Mouse (Mus musculus): ENCODE measurements around the gene Syne1.

GRCm38 (mm10) chr10:5522904-5523303, 28.4 kb downstream of the Syne1 start:
- TF ChIP-seq TCF12 (IDR thresholded peaks at IDR 0.05; ENCODE audit: low read depth, low read length) (no peak), CTCF (IDR thresholded peaks at IDR 0.05 in 2 of 3, conservative IDR thresholded peaks at IDR 0.05 in 1 of 3; ENCODE audit: control insufficient read depth in 1 of 3, insufficient read depth in 1 of 3, low read depth in 2 of 3, low read length in 3 of 3, poor library complexity in 1 of 3, severe bottlenecking in 1 of 3) (no peak), KAT2A (conservative IDR thresholded peaks at IDR 0.05; ENCODE audit: low read depth, low read length) (no peak), ZMIZ1 (IDR thresholded peaks at IDR 0.05; ENCODE audit: low read depth, low read length) (no peak)

Data from MEL (cell line).